In the genomic region with DNA sequence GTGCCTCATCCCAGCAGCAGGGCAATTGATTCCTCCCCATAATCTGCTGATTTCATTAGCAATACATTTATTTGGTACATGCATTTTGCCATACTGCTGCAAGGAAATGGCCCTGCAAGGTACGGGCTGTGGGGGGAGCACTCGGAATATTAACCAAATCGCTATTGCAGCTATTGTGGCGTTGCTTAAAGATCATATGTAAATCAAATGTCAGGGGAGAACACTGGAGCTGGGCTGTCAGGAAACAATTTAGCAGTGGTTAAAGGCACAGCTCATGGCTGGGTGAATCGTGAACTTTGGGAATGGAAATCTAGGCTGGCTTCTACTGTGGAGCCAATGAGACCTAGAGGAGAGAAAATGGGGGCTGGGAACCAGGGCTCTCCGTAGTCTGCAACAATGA, we compare ENCODE assay signal across 36 mouse cellular contexts.
DNase-seq lines count a peak whose midpoint lies in the region; ATAC-seq lines count a peak whose summit lies in the region.
"Had no signal": no experiment of that assay in that cellular context is flagged by ENCODE, and none has a peak within 500 bp of the region (broad histone marks: within the 10 kb centered on the region; RNA-seq: fewer than 3 reads in every experiment).

No protein-coding gene starts in this region.

- no peak overlapping the region for H3K9ac ChIP-seq in forebrain, embryonic 12.5 days
- H3K9ac ChIP-seq in midbrain, embryonic 11.5 days (ENCODE audit: low read length) = no peak overlapping the region
- H3K9ac ChIP-seq in midbrain, embryonic 14.5 days (replicated peaks; ENCODE audit: low read length) = no peak overlapping the region
- H3K9ac ChIP-seq: embryonic facial prominence, embryonic 12.5 days; hindbrain, embryonic 15.5 days; intestine, embryonic 15.5 days; limb, embryonic 15.5 days; liver, embryonic 13.5 days; neural tube, embryonic 15.5 days; stomach, embryonic 15.5 days had no signal

- 65% methylated on average over 6 of the region's 6 CpGs for WGBS in forebrain, embryonic 12.5 days
- 88% methylated on average over 6 of the region's 6 CpGs for WGBS in forebrain, embryonic 10.5 days
- 69% methylated on average over 6 of the region's 6 CpGs for WGBS in midbrain, embryonic 11.5 days
- 77% methylated on average over 6 of the region's 6 CpGs for WGBS in midbrain, embryonic 10.5 days
- WGBS in midbrain, embryonic 14.5 days = 23% methylated on average over 6 of the region's 6 CpGs

- no peak for ATAC-seq in forebrain, embryonic 12.5 days (ENCODE audit: low FRiP score)
- no peak for ATAC-seq in midbrain, embryonic 11.5 days (ENCODE audit: low FRiP score)
- ATAC-seq in midbrain, embryonic 14.5 days (ENCODE audit: low FRiP score, low TSS enrichment) = no peak
- ATAC-seq: activated CD4-positive, CD25-positive, alpha-beta regulatory T cell, adult 4 months; intestine, embryonic 15.5 days; lung, postnatal 0 days had no signal

- H3K4me3 ChIP-seq in forebrain, embryonic 12.5 days (replicated peaks) = no peak overlapping the region
- H3K4me3 ChIP-seq in forebrain, embryonic 10.5 days = no peak overlapping the region
- no peak overlapping the region for H3K4me3 ChIP-seq in midbrain, embryonic 11.5 days (ENCODE audit: low read depth, low read length)
- no peak overlapping the region for H3K4me3 ChIP-seq in midbrain, embryonic 10.5 days
- no peak overlapping the region for H3K4me3 ChIP-seq in midbrain, embryonic 14.5 days (replicated peaks; ENCODE audit: low read depth, low read length)
- H3K4me3 ChIP-seq: embryonic facial prominence, embryonic 12.5 days; hindbrain, embryonic 15.5 days; intestine, embryonic 15.5 days; limb, embryonic 10.5 days; limb, embryonic 15.5 days; liver, embryonic 13.5 days; megakaryocyte, embryonic 14.5 days; neural tube, embryonic 15.5 days; stomach, embryonic 15.5 days had no signal

- H3K27me3 ChIP-seq in forebrain, embryonic 12.5 days = peaks cover 10% of the 10 kb centered on the region; the same call in 1 of the 2 replicates
- H3K27me3 ChIP-seq in forebrain, embryonic 10.5 days (ENCODE audit: poor library complexity, severe bottlenecking) = peaks cover 36% of the 10 kb centered on the region
- H3K27me3 ChIP-seq in midbrain, embryonic 11.5 days (ENCODE audit: control insufficient read depth, insufficient read depth, low read length) = no peaks in the 10 kb centered on the region
- H3K27me3 ChIP-seq in midbrain, embryonic 10.5 days (ENCODE audit: low read depth, poor library complexity, severe bottlenecking) = peaks cover 10% of the 10 kb centered on the region
- no peaks in the 10 kb centered on the region for H3K27me3 ChIP-seq in midbrain, embryonic 14.5 days (ENCODE audit: control insufficient read depth, insufficient read depth, low read length)
- H3K27me3 ChIP-seq: CH12.LX; embryonic facial prominence, embryonic 12.5 days; intestine, embryonic 15.5 days; liver, embryonic 13.5 days; megakaryocyte, embryonic 14.5 days; stomach, embryonic 15.5 days had no signal

- no peak for DNase-seq in forebrain, embryonic 10.5 days (ENCODE audit: extremely low spot score, low spot score)
- DNase-seq in midbrain, embryonic 11.5 days (ENCODE audit: low spot score, missing footprints) = peak; percentile 66
- DNase-seq in midbrain, embryonic 10.5 days (ENCODE audit: low spot score) = no peak
- DNase-seq in midbrain, embryonic 14.5 days = peak; percentile 68
- no peak for DNase-seq in left cerebral cortex, adult 8-10 months (ENCODE audit: low spot score in 2 of 2)
- no peak for DNase-seq in spleen, adult 12 weeks (ENCODE audit: low spot score)
- DNase-seq in thymus, postnatal 10 days (ENCODE audit: low spot score in 2 of 2) = no peak
- DNase-seq: adrenal gland, adult 2 months; adrenal gland, postnatal 36 days; cerebellum, adult 11 months; cerebellum, adult 9-11 months; embryo, embryonic 11 days; gastrocnemius, postnatal 10 days; heart, postnatal 14 days; kidney, adult 8-10 months; kidney, postnatal 4 days; layer of hippocampus, postnatal 36 days; liver, embryonic 13.5 days; lung, adult 18-20 months; lung, postnatal 4 days; retina, postnatal 1 day; right cerebral cortex, postnatal 14 days; thymus, postnatal 36 days had no signal

- H3K9me3 ChIP-seq in forebrain, embryonic 12.5 days = no peaks in the 10 kb centered on the region
- no peaks in the 10 kb centered on the region for H3K9me3 ChIP-seq in forebrain, embryonic 10.5 days
- H3K9me3 ChIP-seq in midbrain, embryonic 11.5 days (ENCODE audit: control insufficient read depth, low read length) = no peaks in the 10 kb centered on the region
- H3K9me3 ChIP-seq in midbrain, embryonic 10.5 days (replicated peaks) = no peaks in the 10 kb centered on the region
- no peaks in the 10 kb centered on the region for H3K9me3 ChIP-seq in midbrain, embryonic 14.5 days (ENCODE audit: control insufficient read depth, low read length)
- H3K9me3 ChIP-seq: embryonic facial prominence, embryonic 12.5 days; hindbrain, embryonic 15.5 days; intestine, embryonic 15.5 days; limb, embryonic 10.5 days; limb, embryonic 15.5 days; liver, embryonic 13.5 days; megakaryocyte, embryonic 14.5 days; neural tube, embryonic 15.5 days; stomach, embryonic 15.5 days had no signal

- H3K4me2 ChIP-seq in forebrain, embryonic 12.5 days = no peak overlapping the region
- no peak overlapping the region for H3K4me2 ChIP-seq in midbrain, embryonic 11.5 days
- no peak overlapping the region for H3K4me2 ChIP-seq in midbrain, embryonic 14.5 days (ENCODE audit: low read length)
- H3K4me2 ChIP-seq: embryonic facial prominence, embryonic 12.5 days; hindbrain, embryonic 15.5 days; intestine, embryonic 15.5 days; limb, embryonic 15.5 days; liver, embryonic 13.5 days; neural tube, embryonic 15.5 days; stomach, embryonic 15.5 days had no signal

- peaks cover 42% of the 10 kb centered on the region for H3K4me1 ChIP-seq in forebrain, embryonic 12.5 days
- peaks cover 32% of the 10 kb centered on the region for H3K4me1 ChIP-seq in forebrain, embryonic 10.5 days
- peaks cover 20% of the 10 kb centered on the region for H3K4me1 ChIP-seq in midbrain, embryonic 11.5 days (ENCODE audit: control insufficient read depth, insufficient read depth, low read length)
- H3K4me1 ChIP-seq in midbrain, embryonic 10.5 days = peaks cover 45% of the 10 kb centered on the region
- peaks cover 39% of the 10 kb centered on the region for H3K4me1 ChIP-seq in midbrain, embryonic 14.5 days (ENCODE audit: control insufficient read depth, insufficient read depth, low read length)
- H3K4me1 ChIP-seq: liver, embryonic 13.5 days; megakaryocyte, embryonic 14.5 days had no signal

- H3K36me3 ChIP-seq in forebrain, embryonic 12.5 days (replicated peaks) = no peaks in the 10 kb centered on the region
- no peaks in the 10 kb centered on the region for H3K36me3 ChIP-seq in forebrain, embryonic 10.5 days (replicated peaks)
- no peaks in the 10 kb centered on the region for H3K36me3 ChIP-seq in midbrain, embryonic 11.5 days (ENCODE audit: control insufficient read depth, insufficient read depth, low read length)
- no peaks in the 10 kb centered on the region for H3K36me3 ChIP-seq in midbrain, embryonic 10.5 days
- H3K36me3 ChIP-seq in midbrain, embryonic 14.5 days (ENCODE audit: control insufficient read depth, insufficient read depth, low read length) = no peaks in the 10 kb centered on the region
- H3K36me3 ChIP-seq: embryonic facial prominence, embryonic 12.5 days; hindbrain, embryonic 15.5 days; intestine, embryonic 15.5 days; limb, embryonic 10.5 days; limb, embryonic 15.5 days; liver, embryonic 13.5 days; neural tube, embryonic 15.5 days; stomach, embryonic 15.5 days had no signal

- H3K27ac ChIP-seq in forebrain, embryonic 12.5 days = peak overlapping the region; percentile 19; the same call in 1 of the 2 replicates
- H3K27ac ChIP-seq in forebrain, embryonic 10.5 days = no peak overlapping the region
- H3K27ac ChIP-seq in midbrain, embryonic 11.5 days (ENCODE audit: low read depth, low read length) = no peak overlapping the region; the same call in 1 of the 2 replicates
- H3K27ac ChIP-seq in midbrain, embryonic 10.5 days (replicated peaks) = no peak overlapping the region
- peak overlapping the region; percentile 71 for H3K27ac ChIP-seq in midbrain, embryonic 14.5 days (replicated peaks; ENCODE audit: low read depth, low read length)
- H3K27ac ChIP-seq: hindbrain, embryonic 15.5 days; intestine, embryonic 15.5 days; kidney, postnatal 0 days; limb, embryonic 10.5 days; limb, embryonic 15.5 days; liver, embryonic 13.5 days; neural tube, embryonic 15.5 days; stomach, embryonic 15.5 days had no signal

Comparison
In these comparisons a context has a peak if more than half of its experiments do, and no peak if none do; other contexts are left out.
1. H3K27ac ChIP-seq: peak in forebrain, embryonic 12.5 days (single experiment) and midbrain, embryonic 14.5 days (single experiment); none in forebrain, embryonic 10.5 days (single experiment), midbrain, embryonic 11.5 days (single experiment) and midbrain, embryonic 10.5 days (single experiment).
2. DNase-seq: peak in midbrain, embryonic 11.5 days (single experiment) and midbrain, embryonic 14.5 days (single experiment); none in forebrain, embryonic 10.5 days (single experiment), midbrain, embryonic 10.5 days (single experiment), left cerebral cortex, adult 8-10 months (0 of 2), spleen, adult 12 weeks (single experiment) and thymus, postnatal 10 days (0 of 2).